Mouse (Mus musculus): ENCODE measurements around the gene Mthfd2l. TPM values are rescaled to one million over a fixed set of nuclear protein-coding genes. Genes with fewer than 3 reads are reported as not detected.

Gene Mthfd2l
- 20.2 and 59.8 TPM in 2 replicates for polyA plus RNA-seq (2012; rRNA removed; ENCODE audit: low replicate concordance)

GRCm38 (mm10) chr5:90930971-90931851, at the start of gene Mthfd2l:
Mthfd2l (plus strand) TSS chr5:90931117.

GRCm38 (mm10) chr5:90890519-90891463, 40.1 kb upstream of the Mthfd2l start, which contains the start of gene Cxcl1:
Cxcl1 (plus strand) TSS chr5:90891241.

DNA sequence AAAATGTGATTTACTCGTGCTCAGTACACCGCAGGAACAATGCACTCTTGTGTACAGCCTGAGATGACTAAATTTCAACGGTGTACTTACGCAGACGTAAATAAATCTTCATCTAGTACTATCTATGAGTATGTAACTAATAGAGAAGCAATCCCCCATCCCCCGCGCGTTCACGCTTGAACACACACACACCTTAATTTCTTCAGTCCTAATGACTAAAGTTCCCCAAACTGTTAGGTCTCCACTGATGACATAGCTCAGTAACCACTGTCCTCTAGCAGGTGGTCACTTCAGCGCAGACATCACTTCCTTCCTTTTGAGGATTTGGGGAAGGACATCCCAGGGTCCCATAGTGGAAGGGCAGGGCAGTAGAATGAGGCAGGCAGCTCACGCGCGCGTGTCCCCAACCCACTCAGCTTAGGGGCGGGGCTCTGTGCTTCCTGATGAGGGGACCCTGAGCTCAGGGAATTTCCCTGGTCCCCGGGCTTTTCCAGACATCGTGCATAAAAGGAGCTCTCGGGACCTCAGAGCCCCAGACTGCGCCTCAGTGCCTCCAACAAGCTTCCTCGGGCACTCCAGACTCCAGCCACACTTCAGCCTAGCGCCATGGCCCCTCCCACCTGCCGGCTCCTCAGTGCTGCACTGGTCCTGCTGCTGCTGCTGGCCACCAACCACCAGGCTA, 27.4 kb upstream of the Mthfd2l start, which contains the start of gene Cxcl2:
Gene Cxcl2 (plus strand): TSS at position 533 of the 682 bp plus-strand sequence.

DNA sequence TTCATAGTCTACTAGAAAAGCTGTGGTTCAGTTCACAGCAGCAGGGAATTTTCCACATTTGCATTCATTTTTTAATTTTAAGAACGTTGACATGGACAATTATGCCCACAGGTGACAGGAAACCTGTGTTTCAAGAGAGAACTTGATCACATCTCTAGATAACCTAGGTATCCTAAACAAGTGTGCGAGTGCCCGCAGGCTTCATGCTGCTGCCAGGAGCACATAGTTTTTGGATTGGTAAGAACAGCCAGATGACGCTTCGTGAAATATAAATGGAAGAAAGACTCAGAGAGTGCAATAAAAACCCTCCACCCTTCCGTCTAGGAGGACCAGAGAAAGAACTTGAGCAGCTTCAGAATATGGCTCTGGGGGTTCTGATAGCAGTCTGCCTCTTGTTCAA, 96.2 kb downstream of the Mthfd2l start, which contains the start of gene Epgn:
Gene Epgn (plus strand): TSS at position 301 of the 400 bp plus-strand sequence.

Other genes with a start within 250 kb of the Mthfd2l start
- 0.11 and 0.18 TPM in 2 replicates for gene Cxcl5, start 171.8 kb upstream of the Mthfd2l start, polyA plus RNA-seq (2012; rRNA removed; ENCODE audit: low replicate concordance)
- 0.96 and 1.8 TPM in 2 replicates for gene Ppbp, start 162.6 kb upstream of the Mthfd2l start, polyA plus RNA-seq (2012; rRNA removed; ENCODE audit: low replicate concordance)
- 99.0 and 112 TPM in 2 replicates for gene Pf4, start 158.7 kb upstream of the Mthfd2l start, polyA plus RNA-seq (2012; rRNA removed; ENCODE audit: low replicate concordance)
- not detected in 2 replicates for gene Cxcl3, start 145.0 kb upstream of the Mthfd2l start, polyA plus RNA-seq (2012; rRNA removed; ENCODE audit: low replicate concordance)
- gene Cxcl15, start 136.6 kb upstream of the Mthfd2l start, polyA plus RNA-seq (2012; rRNA removed; ENCODE audit: low replicate concordance), result 2.2 and 6.9 TPM in 2 replicates
- gene Cxcl1, start 39.9 kb upstream of the Mthfd2l start, polyA plus RNA-seq (2012; rRNA removed; ENCODE audit: low replicate concordance), result 4.5 and 6.4 TPM in 2 replicates
- gene Cxcl2, start 27.2 kb upstream of the Mthfd2l start, polyA plus RNA-seq (2012; rRNA removed; ENCODE audit: low replicate concordance), result 0.69 and 1.6 TPM in 2 replicates
- gene Epgn, start 96.3 kb downstream of the Mthfd2l start, polyA plus RNA-seq (2012; rRNA removed; ENCODE audit: low replicate concordance), result 0.16 TPM in 1 of 2 replicates, not detected in the other
- gene Ereg, start 143.5 kb downstream of the Mthfd2l start, polyA plus RNA-seq (2012; rRNA removed; ENCODE audit: low replicate concordance), result 0.14 TPM in 1 of 2 replicates, not detected in the other
- 82.1 and 252 TPM in 2 replicates for gene Areg, start 208.5 kb downstream of the Mthfd2l start, polyA plus RNA-seq (2012; rRNA removed; ENCODE audit: low replicate concordance)

All from mammary gland, adult 2 months (tissue).